Mouse (Mus musculus) CH12.LX (cell line): Measurements from ENCODE around the gene Sun1. TPM values are rescaled to one million over a fixed set of nuclear protein-coding genes. Genes with fewer than 3 reads are reported as not detected.

Experiments
- DNase-seq: peaks from one replicate; pipeline ENCODE4 v3.0.0-alpha.2; 2013; ENCODE audit errors: extremely low read depth
- H3K27ac ChIP-seq: 2 replicates; pipeline ENCODE4 v1.5.1; 2012; ENCODE audit warnings: low read depth, mild to moderate bottlenecking, control low read depth, moderate library complexity; ENCODE audit not compliant: insufficient read depth
- H3K27me3 ChIP-seq: replicated peaks from 2 replicates; pipeline ENCODE3; 2012; ENCODE audit warnings: inconsistent platforms
- H3K36me3 ChIP-seq, 2 experiments: replicated peaks in 1 of 2; 2 replicates each; pipeline versions ENCODE3 to v1.6.1; 2012; ENCODE audit warnings: inconsistent platforms in 1 of 2, low read length in 1 of 2, mild to moderate bottlenecking in 1 of 2, mixed read lengths in 1 of 2, moderate library complexity in 1 of 2; ENCODE audit not compliant: control insufficient read depth in 1 of 2, insufficient read depth in 1 of 2
- H3K4me1 ChIP-seq, 2 experiments: 2 replicates each; pipeline ENCODE4 v1.6.1; 2012; ENCODE audit warnings: inconsistent platforms in 1 of 2, moderate library complexity in 1 of 2; ENCODE audit not compliant: insufficient read depth in 2 of 2, control insufficient read depth in 1 of 2
- H3K4me2 ChIP-seq: 2 replicates; pipeline ENCODE4 v1.6.1; 2012; ENCODE audit warnings: low read depth, mild to moderate bottlenecking, control low read depth; ENCODE audit not compliant: poor library complexity, insufficient read depth, severe bottlenecking
- H3K4me3 ChIP-seq, 3 experiments: fragments of 150-350 bp in 1 of 3; sonication (generic) in 1 of 3; replicated peaks in 1 of 3; 2 replicates each; pipeline versions ENCODE3 to v1.5.1; 2011 to 2012; ENCODE audit warnings: low read depth in 2 of 3, low read length in 2 of 3, mild to moderate bottlenecking in 2 of 3, moderate library complexity in 2 of 3, control low read depth in 1 of 3, improper control_type of control experiment in 1 of 3, inconsistent platforms in 1 of 3, mixed read lengths in 1 of 3; ENCODE audit not compliant: poor library complexity in 1 of 3
- H3K79me2 ChIP-seq: replicated peaks from 2 replicates; pipeline ENCODE4 v1.6.1; 2012; ENCODE audit warnings: mild to moderate bottlenecking, moderate library complexity; ENCODE audit not compliant: control insufficient read depth, poor library complexity, insufficient read depth, severe bottlenecking; ENCODE audit errors: extremely low read depth
- H3K9ac ChIP-seq: 2 replicates; pipeline ENCODE4 v1.6.1; 2012; ENCODE audit warnings: low read depth, mild to moderate bottlenecking, control low read depth, moderate library complexity; ENCODE audit not compliant: insufficient read depth
- H3K9me3 ChIP-seq: replicated peaks from 2 replicates; pipeline ENCODE3; 2012; ENCODE audit warnings: low read length, inconsistent platforms, mixed read lengths
- CHD1 ChIP-seq: IDR thresholded peaks from 2 replicates; pipeline ENCODE4 v1.6.1; 2012; ENCODE audit warnings: low read depth, low read length, improper control_type of control experiment, inconsistent platforms
- E2F4 ChIP-seq: IDR thresholded peaks from 2 replicates; pipeline ENCODE4 v1.6.1; 2011; ENCODE audit warnings: low read depth, low read length, improper control_type of control experiment; ENCODE audit not compliant: insufficient replicate concordance
- EP300 ChIP-seq: IDR thresholded peaks from 2 replicates; pipeline ENCODE4 v1.6.1; 2011; ENCODE audit warnings: low read length, improper control_type of control experiment
- ETS1 ChIP-seq: conservative IDR thresholded peaks from 2 replicates; pipeline ENCODE4 v1.6.1; 2012; ENCODE audit warnings: low read depth, mild to moderate bottlenecking, inconsistent platforms, low read length, improper control_type of control experiment, moderate library complexity
- HCFC1 ChIP-seq: IDR thresholded peaks from 2 replicates; pipeline ENCODE4 v1.6.1; 2012; ENCODE audit warnings: low read depth, mild to moderate bottlenecking, inconsistent platforms, low read length, improper control_type of control experiment
- IRF4 ChIP-seq: IDR thresholded peaks from 2 replicates; pipeline ENCODE4 v1.6.1; 2014; ENCODE audit warnings: low read depth, mild to moderate bottlenecking, inconsistent platforms, low read length, improper control_type of control experiment
- JUN ChIP-seq: IDR thresholded peaks from 2 replicates; pipeline ENCODE4 v1.6.1; 2011; ENCODE audit warnings: low read depth, mild to moderate bottlenecking, low read length, improper control_type of control experiment, moderate library complexity; ENCODE audit not compliant: insufficient read depth
- MAFK ChIP-seq: IDR thresholded peaks from 2 replicates; pipeline ENCODE4 v1.6.1; 2011; ENCODE audit warnings: low read length, improper control_type of control experiment; ENCODE audit not compliant: insufficient replicate concordance
- MAX ChIP-seq: IDR thresholded peaks from 2 replicates; pipeline ENCODE4 v1.6.1; 2011; ENCODE audit warnings: low read length, improper control_type of control experiment
- MAZ ChIP-seq: IDR thresholded peaks from 2 replicates; pipeline ENCODE4 v1.6.1; 2012; ENCODE audit warnings: low read depth, mild to moderate bottlenecking, inconsistent platforms, low read length, improper control_type of control experiment, moderate library complexity
- MEF2A ChIP-seq: IDR thresholded peaks from 2 replicates; pipeline ENCODE4 v1.6.1; 2014; ENCODE audit warnings: low read depth, mild to moderate bottlenecking, inconsistent platforms, low read length, improper control_type of control experiment, borderline replicate concordance
- MXI1 ChIP-seq: IDR thresholded peaks from 2 replicates; pipeline ENCODE4 v1.6.1; 2011; ENCODE audit warnings: mild to moderate bottlenecking, low read depth, low read length, improper control_type of control experiment
- NELFE ChIP-seq: IDR thresholded peaks from 2 replicates; pipeline ENCODE4 v1.6.1; 2011; ENCODE audit warnings: low read depth, low read length, improper control_type of control experiment
- NRF1 ChIP-seq: IDR thresholded peaks from 2 replicates; pipeline ENCODE4 v1.6.1; 2014; ENCODE audit warnings: low read depth, mild to moderate bottlenecking, inconsistent platforms, low read length, improper control_type of control experiment, moderate library complexity
- PAX5 ChIP-seq: IDR thresholded peaks from 2 replicates; pipeline ENCODE4 v1.6.1; 2012; ENCODE audit warnings: low read length, inconsistent platforms, mixed read lengths
- RCOR1 ChIP-seq: conservative IDR thresholded peaks from 2 replicates; pipeline ENCODE4 v1.6.1; 2012; ENCODE audit warnings: low read depth, mild to moderate bottlenecking, inconsistent platforms, low read length, improper control_type of control experiment
- SIN3A ChIP-seq: IDR thresholded peaks from 2 replicates; pipeline ENCODE4 v1.6.1; 2012; ENCODE audit warnings: low read length, improper control_type of control experiment, inconsistent platforms
- TBP ChIP-seq: conservative IDR thresholded peaks from 2 replicates; pipeline ENCODE4 v1.6.1; 2011; ENCODE audit warnings: low read depth, low read length, improper control_type of control experiment
- UBTF ChIP-seq: IDR thresholded peaks from 2 replicates; pipeline ENCODE4 v1.6.1; 2012; ENCODE audit warnings: low read depth, mild to moderate bottlenecking, inconsistent platforms, low read length, improper control_type of control experiment, moderate library complexity
- USF1 ChIP-seq: IDR thresholded peaks from 2 replicates; pipeline ENCODE4 v1.6.1; 2014; ENCODE audit warnings: low read depth, mild to moderate bottlenecking, inconsistent platforms, low read length, improper control_type of control experiment
- USF2 ChIP-seq: conservative IDR thresholded peaks from 2 replicates; pipeline ENCODE4 v1.6.1; 2011; ENCODE audit warnings: low read depth, low read length, improper control_type of control experiment
- ZC3H11A ChIP-seq: IDR thresholded peaks from 2 replicates; pipeline ENCODE4 v1.6.1; 2012; ENCODE audit warnings: low read depth, mild to moderate bottlenecking, inconsistent platforms, low read length, improper control_type of control experiment
- ZKSCAN1 ChIP-seq: IDR thresholded peaks from 2 replicates; pipeline ENCODE4 v1.6.1; 2012; ENCODE audit warnings: low read depth, inconsistent platforms, low read length, improper control_type of control experiment, borderline replicate concordance
- ZMIZ1 ChIP-seq: IDR thresholded peaks from 2 replicates; pipeline ENCODE4 v1.6.1; 2012; ENCODE audit warnings: low read depth, mild to moderate bottlenecking, inconsistent platforms, low read length, improper control_type of control experiment
- dilution Hi-C: fragments of 300-500 bp; cut with MboI; formaldehyde crosslinking; loops from 2 replicates; pipeline ENCODE4 v1.14.3; 2020; ENCODE audit warnings: low sequenced_read_pairs; ENCODE audit not compliant: extremely low pct_unique_long_range_greater_than_20kb, extremely low pct_ligation_motif_present
- in situ Hi-C: fragments of 300-500 bp; cut with MboI; formaldehyde crosslinking; loops from 3 replicates; pipeline ENCODE4 v1.14.3; 2019; ENCODE audit warnings: low sequenced_read_pairs, low pct_ligation_motif_present, low pct_unique_long_range_greater_than_20kb, mixed read lengths
- polyA plus RNA-seq: library from polyadenylated mRNA; unstranded; fragments of >175 nt; gene quantifications from 2 replicates; pipeline ENCODE4 v1.2.1, GENCODE M21; 2012; ENCODE audit warnings: low read depth; ENCODE audit not compliant: insufficient read length
- total RNA-seq, 2 experiments: library from RNA; depleted of rRNA; stranded (reverse); fragments of 300-350 nt in 1 of 2; fragments of >200 nt in 1 of 2; gene quantifications; 2 replicates each; pipeline ENCODE4 v1.2.3; 2012 to 2014

The Sun1 gene
- total and polyA plus RNA-seq, 3 experiments = 10.1 to 18.5 (median 12.9) TPM

GRCm38 (mm10) chr5:139252081-139252909 is 51.9 kb downstream of the Sun1 start, which contains the start of gene Get4 (continued):
- no peak for TF ChIP-seq ZC3H11A
- no peak; the same call in 1 of the 2 replicates for TF ChIP-seq IRF4
- no peak for TF ChIP-seq CHD1
- TF ChIP-seq USF1 = peak; percentile 93
- TF ChIP-seq ZMIZ1 = peak; percentile 88
- no peak for TF ChIP-seq EP300
- peak; percentile 78 for TF ChIP-seq USF2
- peak; percentile 67 for TF ChIP-seq SIN3A
- no peak for TF ChIP-seq RCOR1
- TF ChIP-seq MEF2A = peak; percentile 55; the same call in 1 of the 2 replicates
- TF ChIP-seq MAX = peak; percentile 80; the same call in 1 of the 2 replicates
- no peak for TF ChIP-seq PAX5
- peak; percentile 64; the same call in 1 of the 2 replicates for TF ChIP-seq MAZ
- TF ChIP-seq E2F4 = peak; percentile 70; the same call in 1 of the 2 replicates
- TF ChIP-seq NELFE = peak; percentile 98
- TF ChIP-seq, all 38 proteins: peak for 21

- H3K9ac ChIP-seq = peak overlapping the region; percentile 84
- peak overlapping the region; percentile 78 to 90 (median 81) for H3K4me3 ChIP-seq
- dilution Hi-C loops = no loop called here
- no peaks in the 10 kb centered on the region for H3K9me3 ChIP-seq
- peak overlapping the region; percentile 60 for H3K27ac ChIP-seq
- peaks cover 52% of the 10 kb centered on the region for H3K79me2 ChIP-seq
- peak overlapping the region; percentile 88 for H3K4me2 ChIP-seq
- TF ChIP-seq IRF4 = no peak
- TF ChIP-seq PAX5 = no peak
- no peak for TF ChIP-seq JUN
- TF ChIP-seq NELFE = no peak
- no peak for TF ChIP-seq MAX
- TF ChIP-seq CHD1 = no peak
- TF ChIP-seq TBP = no peak
- TF ChIP-seq UBTF = peak; percentile 24; the same call in 1 of the 2 replicates
- no peak for TF ChIP-seq ZKSCAN1
- 0 out of 2 replicates have a peak, but pooled peaks have one; percentile 14 for TF ChIP-seq HCFC1
- TF ChIP-seq NRF1 = no peak
- TF ChIP-seq MXI1 = no peak
- TF ChIP-seq ETS1 = no peak
- no peak for TF ChIP-seq MAFK
- no peak for TF ChIP-seq ZC3H11A
- TF ChIP-seq, all 38 proteins: peak for 2
- H3K27me3 ChIP-seq = no peaks in the 10 kb centered on the region
- in situ Hi-C loops = no loop called here
- DNase-seq = no peak
- peaks cover 9 to 54% of the 10 kb centered on the region in 2 experiments for H3K4me1 ChIP-seq
- H3K36me3 ChIP-seq = peaks cover 14 to 58% of the 10 kb centered on the region in 2 experiments
Measured at GRCm38 (mm10) chr5:139252910-139253245, 52.4 kb downstream of the Sun1 start.
